Mouse (Mus musculus) thymus, adult 2 months (tissue): ENCODE results near the gene Znrf1.

Experiments
- CTCF ChIP-seq: fragments of 200-500 bp; IDR thresholded peaks from 2 replicates; pipeline ENCODE4 v1.5.1; 2012; ENCODE audit warnings: mild to moderate bottlenecking, control low read depth, low read length, moderate library complexity, borderline replicate concordance; ENCODE audit not compliant: control insufficient read depth, poor library complexity, insufficient read depth; ENCODE audit errors: extremely low read depth
- POLR2A ChIP-seq: fragments of 200-500 bp; IDR thresholded peaks from 2 replicates; pipeline ENCODE4 v1.6.1; 2012; ENCODE audit warnings: mild to moderate bottlenecking, low read length, control low read depth, moderate library complexity; ENCODE audit not compliant: control insufficient read depth, poor library complexity, insufficient read depth; ENCODE audit errors: extremely low read depth

DNA sequence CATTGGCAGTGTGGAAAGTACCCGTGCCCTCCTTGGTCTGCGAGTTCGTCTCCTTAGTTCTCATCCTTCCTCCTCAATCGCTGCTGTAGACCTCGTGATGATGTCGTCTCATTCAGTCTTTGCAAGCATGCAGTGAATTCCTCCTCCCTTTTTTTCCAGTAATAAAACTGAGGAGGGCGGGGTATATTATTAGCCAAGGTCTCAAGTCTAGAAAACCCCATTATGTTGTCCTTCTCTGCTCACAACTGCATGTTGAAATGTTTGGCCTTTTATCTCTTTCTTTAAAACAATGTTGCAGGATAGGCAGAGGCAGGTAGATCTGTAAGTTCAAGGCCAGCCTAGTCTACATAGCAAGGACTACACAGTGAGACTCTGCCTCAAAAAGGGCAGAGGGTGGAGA, 71.5 kb downstream of the Znrf1 start:
- no peak for TF ChIP-seq CTCF
- no peak for TF ChIP-seq POLR2A
